Mouse (Mus musculus) embryo, embryonic 11 days (tissue): Measurements from ENCODE around the gene Chn2.

ENCODE experiments used
- DNase-seq: peaks from one replicate; pipeline ENCODE4 v3.0.0-alpha.2; 2015

The Chn2 gene

GRCm38 (mm10) chr6:54253881-54254280, 214.5 kb downstream of the Chn2 start:
- no peak for DNase-seq

GRCm38 (mm10) chr6:54254759-54255158, 215.4 kb downstream of the Chn2 start:
- DNase-seq: no peak

GRCm38 (mm10) chr6:54255321-54255720, 216.0 kb downstream of the Chn2 start:
- DNase-seq: no peak

GRCm38 (mm10) chr6:54256397-54256796, 217.0 kb downstream of the Chn2 start:
- DNase-seq: no peak

DNA sequence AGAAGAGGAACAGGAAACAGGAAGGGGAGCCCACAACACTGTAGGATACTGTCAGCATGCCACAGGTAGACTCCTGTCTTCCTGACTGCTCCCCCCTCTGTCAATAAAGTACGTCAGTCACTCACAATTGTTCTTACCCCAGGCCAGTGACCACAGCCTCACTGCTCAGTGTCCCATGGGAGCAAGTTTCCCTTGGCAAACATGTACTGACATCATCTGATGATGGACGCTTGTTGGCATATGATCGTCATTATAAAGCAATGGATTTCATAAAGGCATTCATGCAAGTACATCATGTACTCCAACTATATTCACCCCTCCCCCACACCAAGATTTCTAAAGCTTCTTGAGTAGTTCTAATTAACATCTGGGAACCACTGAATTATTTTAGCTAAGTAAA, 218.2 kb downstream of the Chn2 start:
- no peak for DNase-seq

DNA sequence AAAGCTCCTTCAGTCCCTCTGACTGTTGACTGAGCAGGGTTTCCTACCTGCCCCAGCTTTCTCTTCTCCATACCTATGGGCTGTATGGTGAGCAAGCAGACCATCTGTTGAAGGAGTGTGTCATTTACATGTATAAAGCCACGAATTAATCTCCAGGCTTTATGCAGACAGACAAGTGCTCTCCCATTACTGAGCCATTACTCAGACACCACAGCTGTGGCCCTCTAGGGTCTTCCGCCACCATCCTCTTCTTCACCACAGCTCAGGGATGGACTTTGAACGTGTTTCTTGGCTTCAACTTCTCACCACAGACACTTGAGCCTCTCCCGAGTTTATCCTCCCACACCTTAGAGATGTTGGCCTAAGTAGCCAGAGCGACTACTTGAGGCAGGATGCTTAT, 219.1 kb downstream of the Chn2 start:
- no peak for DNase-seq

DNA sequence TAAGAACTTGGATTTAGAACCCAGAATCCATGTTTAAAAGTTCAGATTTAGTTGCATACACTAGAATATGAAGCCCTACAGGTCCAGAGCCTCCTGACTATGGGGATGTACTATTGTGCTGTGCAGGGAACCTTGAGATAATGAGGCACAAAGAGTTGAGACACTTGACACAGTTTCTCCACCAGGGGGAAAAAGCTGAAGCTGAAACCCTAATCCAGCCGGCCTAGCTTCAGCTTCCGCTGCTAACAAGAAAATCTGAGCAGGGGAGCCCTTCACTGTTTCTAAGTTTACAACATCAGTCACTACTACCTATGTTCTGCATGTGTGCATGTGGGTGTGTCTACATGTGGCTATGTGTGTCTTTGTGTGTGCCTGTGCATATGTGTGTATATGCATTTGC, 223.4 kb downstream of the Chn2 start:
- no peak for DNase-seq

- DNase-seq: no peak
These were observed 224.5 kb downstream of the Chn2 start for GRCm38 (mm10) chr6:54263890-54264289.

DNA sequence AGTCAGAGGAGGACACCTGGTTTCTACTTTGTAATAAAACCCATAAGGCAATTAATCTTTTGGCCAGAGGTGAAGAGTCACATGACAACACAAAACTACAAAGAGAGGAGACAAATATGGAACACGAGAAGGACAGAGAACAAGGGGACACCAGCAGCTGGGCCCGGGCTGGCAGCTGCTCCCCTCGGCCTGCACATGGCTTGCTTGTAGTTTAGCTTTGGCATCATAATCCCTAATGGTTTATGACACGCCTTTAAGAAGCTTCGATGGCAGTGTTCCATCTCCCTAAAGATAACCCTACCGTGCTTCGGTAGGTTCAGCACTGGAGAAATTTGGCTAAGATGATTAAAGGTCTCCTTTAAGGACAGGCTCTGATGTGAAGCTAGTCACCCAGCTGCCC, 225.2 kb downstream of the Chn2 start:
- DNase-seq: no peak

GRCm38 (mm10) chr6:54265384-54265783, 226.0 kb downstream of the Chn2 start:
- no peak for DNase-seq

- DNase-seq: peak; percentile 52
These were observed 233.4 kb downstream of the Chn2 start for GRCm38 (mm10) chr6:54272556-54273378.

GRCm38 (mm10) chr6:54273379-54273730, 234.0 kb downstream of the Chn2 start:
- no peak for DNase-seq

DNA sequence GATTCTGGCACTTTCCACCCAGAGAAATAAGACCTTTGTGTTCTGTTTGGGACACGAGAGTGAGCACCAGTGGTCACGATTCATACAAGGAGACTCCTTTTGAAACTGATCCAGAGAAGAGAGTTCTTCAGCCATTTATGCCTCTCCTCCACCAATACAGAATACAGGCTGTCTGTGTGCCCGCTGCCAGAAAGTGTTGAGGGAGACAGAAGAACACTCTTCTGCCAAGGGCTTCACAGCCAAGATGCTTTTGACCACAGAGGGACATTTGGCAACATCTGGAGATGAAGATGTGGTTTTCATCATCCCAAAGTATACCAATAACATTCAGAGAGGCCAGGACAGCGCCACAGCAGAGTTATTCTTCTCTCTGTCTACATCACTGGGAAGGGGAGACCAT, 237.9 kb downstream of the Chn2 start:
- DNase-seq: no peak

DNA sequence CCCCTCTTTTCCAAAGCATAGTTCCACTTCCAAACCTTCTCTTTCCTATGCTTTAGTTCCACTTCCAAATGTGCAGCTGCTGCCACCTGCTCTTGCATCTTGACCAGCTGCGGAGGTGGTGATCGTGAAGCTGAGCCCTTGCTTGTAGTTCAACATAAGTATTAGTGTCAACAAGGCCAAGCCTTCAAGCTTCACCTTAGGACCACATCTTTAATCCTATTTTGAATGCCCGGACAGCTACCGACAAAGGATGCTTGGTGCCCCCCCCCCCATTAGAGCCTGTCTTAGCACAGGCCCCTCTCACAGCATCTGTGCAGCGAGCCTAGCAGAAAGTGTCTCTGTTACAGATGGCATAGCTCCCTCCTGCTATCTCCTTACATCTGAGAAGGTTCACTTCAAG, 238.5 kb downstream of the Chn2 start:
- DNase-seq: no peak

- no peak for DNase-seq
These were observed 239.3 kb downstream of the Chn2 start for GRCm38 (mm10) chr6:54278613-54279012.

GRCm38 (mm10) chr6:54279391-54279790, 240.0 kb downstream of the Chn2 start:
- DNase-seq: peak; percentile 38

DNA sequence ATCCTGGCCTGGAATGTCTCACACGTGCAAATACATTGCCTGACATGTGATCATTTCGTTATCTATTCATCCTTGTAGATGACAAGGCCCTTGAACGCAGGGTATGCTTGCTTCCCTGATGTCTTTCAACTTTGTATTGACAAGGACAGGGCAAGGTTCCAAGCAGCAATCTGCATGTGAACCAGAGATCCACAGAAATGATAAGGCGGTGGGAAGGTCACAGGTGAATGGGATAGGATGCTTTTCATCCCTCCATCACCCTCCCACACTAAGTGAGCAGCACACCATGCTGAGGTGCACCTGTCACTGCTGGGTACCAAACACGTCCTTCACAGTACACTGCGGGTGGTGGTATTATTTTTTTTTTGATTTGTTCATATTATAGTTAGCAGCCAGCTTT, 240.9 kb downstream of the Chn2 start:
- no peak for DNase-seq

DNA sequence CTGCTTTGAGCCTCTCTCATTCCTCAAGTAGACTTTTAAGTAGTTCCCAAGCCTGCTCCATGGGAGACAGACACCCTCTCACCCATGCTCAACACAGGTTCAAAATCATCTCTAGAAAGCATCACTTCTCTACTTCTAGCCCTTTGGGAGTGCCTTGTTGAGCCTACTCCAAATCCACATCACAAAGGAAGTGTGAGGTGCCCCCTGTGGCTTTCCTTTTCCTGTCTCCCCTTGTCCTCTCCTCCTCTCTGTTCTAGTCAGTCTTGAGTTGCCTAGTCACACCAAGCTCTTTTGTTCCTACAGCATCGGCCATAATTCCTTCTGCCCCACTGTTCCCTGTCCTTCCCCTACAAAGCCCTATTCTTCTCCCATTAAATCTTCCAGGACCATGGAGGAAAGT, 243.9 kb downstream of the Chn2 start:
- DNase-seq: no peak

- no peak for DNase-seq
These were observed 244.9 kb downstream of the Chn2 start for GRCm38 (mm10) chr6:54284167-54284711.

DNA sequence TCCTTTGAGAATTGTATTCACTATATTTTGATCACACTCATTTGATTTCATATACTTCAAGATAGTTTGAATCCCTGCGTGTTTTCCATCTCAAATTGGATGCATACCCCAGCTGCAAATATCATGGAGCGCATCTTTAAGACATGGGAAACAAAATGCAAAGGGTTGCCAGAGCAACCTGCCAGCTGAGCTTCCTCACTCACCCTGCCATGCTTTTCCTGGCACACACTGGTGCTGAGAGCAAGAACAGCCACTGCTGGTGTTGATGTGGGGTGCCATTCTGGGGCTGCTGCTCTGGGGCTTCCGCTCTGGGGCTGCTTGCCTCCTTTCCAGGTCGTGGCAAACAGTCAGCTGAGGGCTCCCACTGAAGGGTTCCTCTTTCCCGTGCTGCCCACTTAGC, 247.5 kb downstream of the Chn2 start:
- DNase-seq: no peak

GRCm38 (mm10) chr6:54289774-54290500, 250.6 kb downstream of the Chn2 start:
- DNase-seq: no peak

- no peak for DNase-seq
These were observed 257.9 kb downstream of the Chn2 start for GRCm38 (mm10) chr6:54297231-54297630.

- no peak for DNase-seq
These were observed 260.1 kb downstream of the Chn2 start for GRCm38 (mm10) chr6:54299417-54299816.

- no peak for DNase-seq
These were observed 266.4 kb downstream of the Chn2 start for GRCm38 (mm10) chr6:54305777-54306176.
